Mouse (Mus musculus) left cerebral cortex, adult 8-10 months (tissue): ENCODE data around the gene Cryba4. TPM values are rescaled to one million over a fixed set of nuclear protein-coding genes. Genes with fewer than 3 reads are reported as not detected.

Experiments
- DNase-seq, 2 experiments: peaks; one replicate each; pipeline ENCODE4 v3.0.0; 2022; ENCODE audit warnings: low spot score in 2 of 2
- total RNA-seq, 4 experiments: library from RNA; stranded (reverse); gene quantifications; 2 replicates each; pipeline ENCODE4 v1.2.4; 2022

Gene Cryba4
- total RNA-seq, 4 experiments from 2014 or later: 0.51 to 1.5 (median 0.82) TPM

GRCm38 (mm10) chr5:112206543-112207255 lies 45.6 kb downstream of the Cryba4 start:
- DNase-seq: no peak

- DNase-seq: no peak
Observed at GRCm38 (mm10) chr5:112199656-112200055, 52.7 kb downstream of the Cryba4 start.

Other genes with a start within 250 kb of the Cryba4 start
- gene Crybb1, start 3.3 kb upstream of the Cryba4 start, total RNA-seq: 1 to 10 TPM; 4.3 to 8.2 (median 5.4) TPM
- gene Tpst2, start 24.2 kb upstream of the Cryba4 start, total RNA-seq: 10 to 100 TPM; 33.8 to 43.3 (median 38.6) TPM
- 10 to 100 TPM; 43.8 to 51.8 (median 47.0) TPM for gene Tfip11, start 73.8 kb upstream of the Cryba4 start, total RNA-seq
- 10 to 100 TPM; 25.8 to 27.9 (median 26.8) TPM for gene Srrd, start 90.5 kb upstream of the Cryba4 start, total RNA-seq
- gene Hps4, start 90.6 kb upstream of the Cryba4 start, total RNA-seq: 10 to 100 TPM; 23.0 to 32.2 (median 27.6) TPM
- gene Gm6583, start 103.5 kb upstream of the Cryba4 start, total RNA-seq: under 1 TPM in 1 of 4 experiments, not detected in 3; 0.14 TPM
- 100 to 1,000 TPM; 168 to 189 (median 175) TPM for gene Asphd2, start 142.3 kb upstream of the Cryba4 start, total RNA-seq
- not detected for gene Gm6588, start 196.9 kb upstream of the Cryba4 start, total RNA-seq